Mouse (Mus musculus): ENCODE data around the gene Olfr341. TPM values are rescaled to one million over a fixed set of nuclear protein-coding genes. Genes with fewer than 3 reads are reported as not detected.

Olfr341 gene
- 0.12 TPM in 2 replicates for polyA plus RNA-seq (2015; fragmentation: Nextera tagmentation; extraction: Ambion mirVana)

- Histone ChIP-seq H3K27ac (replicated peaks) (no peak within 1 kb of the TSS), H3K9ac (no peak within 1 kb of the TSS), H3K4me3 (replicated peaks) (no peak within 1 kb of the TSS), H3K27me3 (no peaks in the 10 kb centered on the region), H3K4me1 (no peaks in the 10 kb centered on the region), H3K4me2 (replicated peaks) (no peak within 1 kb of the TSS), H3K9me3 (replicated peaks) (no peaks in the 10 kb centered on the region; the same call in 1 of the 2 replicates), H3K36me3 (no peaks in the 10 kb centered on the region)
- ATAC-seq (ENCODE audit: insufficient number of reproducible peaks, low FRiP score, low TSS enrichment, low read depth), result no peak
These were observed at the start of gene Olfr341 for GRCm38 (mm10) chr2:36482368-36482767. Gene Olfr341, minus strand, starts transcription at chr2:36482468.

DNA sequence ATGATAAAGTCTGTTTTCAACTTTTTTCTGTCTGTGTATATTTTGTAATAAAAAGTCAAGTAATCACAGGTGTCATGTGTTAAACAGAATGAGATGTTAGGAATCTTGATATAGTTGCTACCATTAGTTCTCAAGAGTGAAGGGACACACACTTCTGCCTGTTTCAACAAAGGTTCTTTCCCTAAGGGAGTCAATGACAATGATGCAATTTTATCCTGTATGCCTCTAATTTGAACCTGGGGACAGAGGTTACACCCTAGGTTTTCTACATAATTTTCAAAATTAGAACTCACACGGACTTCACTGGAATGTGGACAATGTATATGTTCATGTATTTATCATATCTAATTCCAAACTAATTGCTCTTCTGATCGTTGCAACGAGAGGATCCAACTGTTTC is 42.4 kb upstream of the Olfr341 start, which contains the start of gene Olfr342:
TSS of gene Olfr342 (plus strand) at position 301 of the 400 bp plus-strand sequence.
- H3K4me1 ChIP-seq, result no peaks in the 10 kb centered on the region
- no peak within 1 kb of the TSS for H3K27ac ChIP-seq (replicated peaks)
- no peak for ATAC-seq (ENCODE audit: insufficient number of reproducible peaks, low FRiP score, low TSS enrichment, low read depth)
- 59% methylated on average over 3 of the region's 3 CpGs for WGBS
- H3K4me2 ChIP-seq (replicated peaks), result no peak within 1 kb of the TSS
- H3K36me3 ChIP-seq, result no peaks in the 10 kb centered on the region
- H3K9ac ChIP-seq, result no peak within 1 kb of the TSS
- no peaks in the 10 kb centered on the region for H3K27me3 ChIP-seq
- no peaks in the 10 kb centered on the region for H3K9me3 ChIP-seq (replicated peaks)
- H3K4me3 ChIP-seq (replicated peaks), result no peak within 1 kb of the TSS

DNA sequence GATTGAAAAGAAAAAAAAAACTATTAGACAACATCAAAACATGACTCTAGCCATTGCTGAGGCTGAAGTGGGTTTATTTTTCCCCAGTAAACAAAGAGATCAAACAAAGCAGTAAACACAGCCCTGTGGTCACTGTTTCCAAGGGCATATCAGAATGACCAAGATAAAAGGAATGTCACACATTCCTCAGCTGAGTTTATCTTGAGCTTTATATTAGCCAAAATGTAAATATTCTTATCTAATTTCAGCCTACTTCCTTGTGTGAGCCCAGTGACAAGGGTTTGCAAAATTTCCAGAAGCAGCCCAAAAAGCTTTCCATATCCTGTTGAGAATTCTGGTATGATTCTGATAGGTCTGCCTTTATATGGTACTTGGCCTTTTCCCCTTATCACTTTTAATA is 8.6 kb downstream of the Olfr341 start:
- H3K27ac ChIP-seq (replicated peaks), result no peak overlapping the region
- no peak overlapping the region for H3K4me2 ChIP-seq (replicated peaks)
- H3K4me3 ChIP-seq (replicated peaks), result no peak overlapping the region
- no peak overlapping the region for H3K9ac ChIP-seq
- no peak for ATAC-seq (ENCODE audit: insufficient number of reproducible peaks, low FRiP score, low TSS enrichment, low read depth)
- H3K4me1 ChIP-seq, result no peaks in the 10 kb centered on the region
- no peaks in the 10 kb centered on the region for H3K9me3 ChIP-seq (replicated peaks)
- no peaks in the 10 kb centered on the region for H3K27me3 ChIP-seq
- H3K36me3 ChIP-seq, result no peaks in the 10 kb centered on the region

DNA sequence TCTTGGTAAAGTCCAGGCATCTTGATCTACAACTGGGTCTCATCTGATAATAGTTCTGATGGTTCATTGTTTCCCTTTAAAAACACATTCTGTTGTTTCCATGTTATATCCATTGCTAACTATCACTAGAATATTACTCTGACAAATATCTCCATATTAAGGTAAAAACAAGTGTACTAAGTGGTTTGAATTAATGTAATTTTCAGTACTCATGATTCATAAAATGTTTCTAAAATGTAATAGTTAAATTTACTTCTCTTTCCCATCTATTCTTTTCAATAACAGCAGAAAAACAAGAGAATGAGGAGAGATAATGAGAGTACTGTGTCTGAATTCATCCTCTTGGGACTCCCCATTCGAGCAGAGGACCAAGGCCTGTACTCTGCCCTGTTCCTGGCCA is 30.0 kb downstream of the Olfr341 start, which contains the start of gene Olfr340:
TSS of gene Olfr340 (plus strand) at position 301 of the 400 bp plus-strand sequence.
- H3K27ac ChIP-seq (replicated peaks), result no peak within 1 kb of the TSS
- H3K9ac ChIP-seq, result no peak within 1 kb of the TSS
- H3K4me2 ChIP-seq (replicated peaks), result no peak within 1 kb of the TSS
- ATAC-seq (ENCODE audit: insufficient number of reproducible peaks, low FRiP score, low TSS enrichment, low read depth), result no peak
- no peaks in the 10 kb centered on the region for H3K27me3 ChIP-seq
- no peak within 1 kb of the TSS for H3K4me3 ChIP-seq (replicated peaks)
- H3K36me3 ChIP-seq, result no peaks in the 10 kb centered on the region
- no peaks in the 10 kb centered on the region for H3K4me1 ChIP-seq
- no peaks in the 10 kb centered on the region for H3K9me3 ChIP-seq (replicated peaks)
- 55% methylated on average over 1 of the region's 1 CpGs for WGBS

Other genes with a start within 250 kb of the Olfr341 start
- 0.05 and 0.11 TPM in 2 replicates for gene Olfr338, start 108.9 kb downstream of the Olfr341 start, polyA plus RNA-seq (2015; fragmentation: Nextera tagmentation; extraction: Ambion mirVana)
- not detected in 2 replicates for gene Olfr339, start 63.5 kb downstream of the Olfr341 start, polyA plus RNA-seq (2015; fragmentation: Nextera tagmentation; extraction: Ambion mirVana)
- not detected in 2 replicates for gene Olfr340, start 29.9 kb downstream of the Olfr341 start, polyA plus RNA-seq (2015; fragmentation: Nextera tagmentation; extraction: Ambion mirVana)
- not detected in 2 replicates for gene Olfr342, start 42.5 kb upstream of the Olfr341 start, polyA plus RNA-seq (2015; fragmentation: Nextera tagmentation; extraction: Ambion mirVana)
- 0.04 and 0.07 TPM in 2 replicates for gene Olfr344, start 84.2 kb upstream of the Olfr341 start, polyA plus RNA-seq (2015; fragmentation: Nextera tagmentation; extraction: Ambion mirVana)
- not detected in 2 replicates for gene Olfr345, start 157.6 kb upstream of the Olfr341 start, polyA plus RNA-seq (2015; fragmentation: Nextera tagmentation; extraction: Ambion mirVana)
- gene Olfr346, start 203.3 kb upstream of the Olfr341 start, polyA plus RNA-seq (2015; fragmentation: Nextera tagmentation; extraction: Ambion mirVana), result not detected in 2 replicates
- gene Olfr347, start 249.4 kb upstream of the Olfr341 start, polyA plus RNA-seq (2015; fragmentation: Nextera tagmentation; extraction: Ambion mirVana), result not detected in 2 replicates